Mouse (Mus musculus) skeletal muscle tissue, adult 2 months (tissue): Measurements from ENCODE around the gene Atf7ip.

Source experiments
- DNase-seq: peaks from one replicate; pipeline ENCODE4 v3.0.0-alpha.2; 2012; ENCODE audit warnings: low read depth, low spot score

Atf7ip gene

GRCm38 (mm10) chr6:136522658-136523057 lies 16.7 kb downstream of the Atf7ip start:
- no peak for DNase-seq

DNA sequence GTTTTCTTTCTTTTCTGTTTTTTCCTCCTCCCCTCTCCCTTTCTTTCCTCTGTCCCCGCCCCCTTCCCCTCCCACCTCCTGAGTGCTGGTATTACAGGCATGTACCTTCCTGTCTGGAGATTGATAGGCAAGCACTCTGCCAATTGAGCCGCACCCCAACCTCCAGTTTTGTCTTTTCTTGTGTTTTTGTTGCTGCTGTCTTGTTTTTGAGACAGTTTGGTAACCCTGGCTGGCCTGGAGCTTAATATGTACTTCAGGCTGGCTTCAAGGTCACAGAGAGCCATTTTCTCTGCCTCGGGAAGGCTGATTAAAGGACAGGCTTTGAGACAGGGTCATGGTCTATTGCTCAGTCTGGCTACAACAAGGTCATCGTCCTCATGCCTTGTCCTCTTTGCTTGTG lies 18.8 kb downstream of the Atf7ip start:
- DNase-seq: no peak

DNA sequence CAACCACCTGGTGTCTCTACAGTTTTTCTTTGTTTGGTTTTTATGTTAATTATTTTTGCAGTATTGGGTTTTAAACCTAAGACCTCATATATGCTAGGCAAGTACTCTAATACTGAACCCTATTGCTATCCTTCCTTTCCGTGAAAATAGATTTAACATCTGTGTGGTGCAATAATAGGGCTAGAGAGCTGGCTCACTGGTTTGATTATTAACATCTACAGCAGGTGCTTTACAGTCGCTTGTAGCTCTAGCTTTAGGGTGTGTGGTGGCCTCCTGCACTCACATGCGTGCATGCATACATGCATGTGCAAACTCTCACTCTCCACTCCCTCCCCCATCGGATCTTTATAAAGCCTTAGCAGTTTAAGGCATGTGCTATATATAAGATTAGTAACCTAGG lies 19.6 kb downstream of the Atf7ip start:
- no peak for DNase-seq

- DNase-seq: no peak
These were observed 23.2 kb downstream of the Atf7ip start for GRCm38 (mm10) chr6:136529156-136529555.

- peak; percentile 32 for DNase-seq
These were observed 25.8 kb downstream of the Atf7ip start for GRCm38 (mm10) chr6:136531792-136532230.

GRCm38 (mm10) chr6:136532535-136533291 lies 26.7 kb downstream of the Atf7ip start:
- DNase-seq: peak; percentile 74

GRCm38 (mm10) chr6:136533804-136534203 lies 27.8 kb downstream of the Atf7ip start:
- DNase-seq: no peak

GRCm38 (mm10) chr6:136534444-136534843 lies 28.5 kb downstream of the Atf7ip start:
- no peak for DNase-seq

DNA sequence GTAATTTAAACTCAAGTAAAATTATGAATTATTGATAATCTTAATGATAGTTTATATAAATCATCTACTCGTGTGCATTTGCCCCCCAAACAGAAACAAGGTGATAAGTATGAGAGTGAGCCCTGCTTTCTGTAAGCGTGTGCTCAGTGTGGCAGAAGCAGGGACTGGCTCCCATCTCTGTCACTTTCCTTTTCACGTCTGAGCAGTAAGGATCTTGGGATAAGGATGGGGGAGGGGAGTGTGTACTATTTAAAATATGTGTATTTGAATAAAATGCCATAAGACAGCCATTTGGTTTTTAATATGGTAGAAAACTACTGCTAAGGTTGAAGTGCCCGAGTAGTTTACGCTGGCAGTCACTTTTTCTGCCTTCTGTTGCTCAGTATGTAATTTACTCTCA lies 29.2 kb downstream of the Atf7ip start:
- no peak for DNase-seq

DNA sequence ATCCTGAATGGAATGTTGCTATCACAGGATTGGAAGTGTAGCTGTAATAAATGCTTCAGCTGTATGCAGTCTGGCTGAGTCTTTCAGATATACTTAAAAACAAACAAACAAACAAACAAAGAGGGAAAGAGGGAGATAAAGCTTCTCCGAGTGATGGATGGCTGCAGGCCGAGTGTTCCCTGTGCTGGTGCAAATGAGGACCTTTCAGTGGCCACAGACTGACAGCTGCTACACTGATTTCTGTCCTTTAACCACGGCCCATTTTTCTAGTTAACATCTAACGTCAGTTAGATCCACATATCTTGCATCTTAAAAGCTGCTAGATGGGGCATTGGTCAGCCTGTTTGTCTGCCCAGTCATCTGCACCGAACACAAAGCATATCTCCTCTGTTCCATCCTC lies 30.2 kb downstream of the Atf7ip start:
- no peak for DNase-seq

DNA sequence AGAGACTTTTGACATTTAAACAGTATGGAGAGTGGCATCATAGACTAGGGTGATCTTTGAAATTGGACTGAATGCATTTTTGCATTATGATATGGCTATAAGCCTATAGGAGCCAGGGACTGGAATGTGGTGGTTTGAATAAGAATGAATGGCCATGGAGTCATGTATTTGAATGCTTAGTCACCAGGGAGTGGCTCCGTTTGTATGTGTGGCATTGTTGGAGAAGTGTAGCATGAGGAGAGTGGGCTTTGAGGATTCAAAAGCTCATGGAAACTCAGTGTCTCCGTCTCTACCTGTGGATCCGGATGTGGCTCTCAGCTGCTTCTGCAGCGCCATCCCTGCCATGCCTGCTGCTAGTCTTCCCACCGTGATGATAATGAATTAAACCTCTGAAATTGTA lies 35.4 kb downstream of the Atf7ip start:
- DNase-seq: no peak

- no peak for DNase-seq
These were observed 36.1 kb downstream of the Atf7ip start for GRCm38 (mm10) chr6:136542105-136542504.

DNA sequence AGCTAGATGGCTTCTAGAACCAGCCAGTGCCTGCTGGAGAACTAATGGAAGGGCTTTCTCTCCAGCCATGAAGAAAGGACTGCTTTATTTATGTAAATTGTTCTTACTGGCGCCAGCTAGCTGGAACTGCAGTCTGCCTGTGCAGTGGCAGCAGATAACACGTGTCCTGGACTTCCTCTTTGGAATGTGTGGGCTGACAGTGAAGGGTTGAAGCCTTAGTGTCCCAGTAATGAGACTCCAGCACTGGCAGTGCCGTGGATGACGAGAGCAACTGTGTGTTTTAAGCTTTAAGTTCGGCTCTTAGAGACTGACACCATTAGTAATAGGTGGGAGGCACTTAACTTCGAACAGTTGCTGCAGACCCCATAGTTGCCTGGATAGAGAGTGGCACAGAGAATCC lies 37.2 kb downstream of the Atf7ip start:
- DNase-seq: peak; percentile 78

GRCm38 (mm10) chr6:136545284-136545870 lies 39.4 kb downstream of the Atf7ip start:
- no peak for DNase-seq

DNA sequence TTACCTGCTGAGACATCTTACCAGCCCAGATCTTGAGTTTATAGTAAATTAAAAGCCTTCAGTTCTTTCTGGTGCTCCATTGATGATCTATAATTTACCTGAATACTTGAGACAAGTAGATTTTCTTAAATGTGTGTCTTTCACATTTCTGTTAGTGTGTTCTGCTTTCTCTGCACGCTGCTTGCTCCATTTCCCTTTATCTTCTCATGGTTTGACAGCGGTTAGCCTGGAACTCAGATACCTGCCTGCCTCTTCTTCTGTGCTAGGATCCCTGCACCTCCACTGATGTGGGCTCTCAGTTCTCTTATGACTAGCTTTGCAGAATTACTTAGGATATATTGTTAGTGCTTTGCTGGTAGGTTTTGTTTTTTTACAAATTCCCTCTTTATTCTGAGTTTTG lies 40.3 kb downstream of the Atf7ip start:
- DNase-seq: no peak

DNA sequence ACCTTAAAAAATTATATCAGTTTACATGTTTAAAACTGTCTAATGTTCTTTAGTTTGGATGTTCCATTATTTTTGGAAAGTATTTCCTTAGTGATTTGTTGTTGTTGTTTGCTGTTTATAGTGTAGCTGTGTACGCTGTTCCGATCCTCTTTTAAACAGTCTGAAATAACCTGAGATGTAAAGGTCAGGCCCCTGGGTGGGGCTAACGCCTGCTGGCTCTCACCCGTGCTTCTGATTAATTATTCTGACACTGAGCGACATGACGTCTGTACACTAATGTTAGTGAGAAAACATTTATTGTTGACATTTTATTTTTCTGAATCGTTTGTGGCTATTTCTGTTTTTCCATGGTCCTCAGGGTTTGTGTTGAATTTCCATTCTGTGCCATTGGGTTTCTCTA lies 41.0 kb downstream of the Atf7ip start:
- DNase-seq: no peak

DNA sequence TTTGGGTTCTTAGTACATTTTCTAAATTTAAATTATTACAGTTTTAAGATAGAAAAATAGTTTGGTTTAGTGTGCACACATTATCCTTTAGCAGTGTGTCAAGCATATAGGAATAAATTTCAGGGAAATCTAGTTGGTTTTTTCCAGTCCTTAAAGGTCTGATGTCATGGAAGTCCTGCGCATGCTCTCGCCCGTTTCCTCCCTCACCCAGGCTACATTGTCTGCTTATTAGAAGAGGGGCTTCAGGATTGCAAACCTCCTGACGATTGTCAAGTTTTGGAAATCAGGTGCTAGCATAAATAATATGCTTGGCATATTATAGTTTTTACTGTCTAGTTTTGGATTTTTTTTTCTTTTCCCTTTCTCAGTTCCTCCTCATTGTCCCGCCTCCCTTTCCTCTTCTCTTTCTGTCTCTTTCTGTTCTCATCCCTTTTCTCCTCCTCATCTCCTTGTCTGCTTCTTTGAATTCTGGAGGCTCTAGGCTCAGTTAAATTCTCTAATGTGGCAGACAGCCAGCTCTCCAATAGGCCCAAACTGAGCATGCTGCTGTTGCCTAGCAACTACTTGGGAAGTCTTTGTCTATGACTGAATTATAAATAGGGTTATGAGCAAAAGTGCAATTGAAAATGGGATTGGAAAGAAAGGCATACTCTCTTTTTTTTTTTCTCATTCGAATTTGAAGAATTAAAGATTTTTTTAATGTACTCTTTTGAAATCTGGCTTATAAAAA lies 42.2 kb downstream of the Atf7ip start:
- DNase-seq: peak; percentile 74

GRCm38 (mm10) chr6:136548796-136549195 lies 42.8 kb downstream of the Atf7ip start:
- DNase-seq: no peak

DNA sequence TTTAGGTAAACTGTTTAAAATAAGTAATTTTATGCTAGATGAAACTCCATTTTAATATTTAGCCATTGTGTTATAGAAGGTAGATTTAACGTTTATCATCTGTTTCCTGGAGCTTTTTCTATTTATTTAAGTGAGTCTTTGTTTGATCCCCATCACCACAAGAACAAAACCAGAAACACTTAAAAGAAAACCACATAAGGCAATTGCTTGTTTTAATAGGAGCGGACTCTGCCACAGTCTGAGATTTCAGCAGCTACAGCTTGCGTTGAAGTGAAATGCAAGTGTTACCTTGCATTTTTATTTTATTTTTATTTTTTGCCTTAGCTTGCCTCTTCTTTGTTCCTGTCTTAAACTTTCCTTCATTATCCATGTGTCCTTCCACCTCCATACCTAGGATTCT lies 43.6 kb downstream of the Atf7ip start:
- DNase-seq: no peak

GRCm38 (mm10) chr6:136550596-136551304 lies 44.8 kb downstream of the Atf7ip start:
- peak; percentile 63 for DNase-seq

DNA sequence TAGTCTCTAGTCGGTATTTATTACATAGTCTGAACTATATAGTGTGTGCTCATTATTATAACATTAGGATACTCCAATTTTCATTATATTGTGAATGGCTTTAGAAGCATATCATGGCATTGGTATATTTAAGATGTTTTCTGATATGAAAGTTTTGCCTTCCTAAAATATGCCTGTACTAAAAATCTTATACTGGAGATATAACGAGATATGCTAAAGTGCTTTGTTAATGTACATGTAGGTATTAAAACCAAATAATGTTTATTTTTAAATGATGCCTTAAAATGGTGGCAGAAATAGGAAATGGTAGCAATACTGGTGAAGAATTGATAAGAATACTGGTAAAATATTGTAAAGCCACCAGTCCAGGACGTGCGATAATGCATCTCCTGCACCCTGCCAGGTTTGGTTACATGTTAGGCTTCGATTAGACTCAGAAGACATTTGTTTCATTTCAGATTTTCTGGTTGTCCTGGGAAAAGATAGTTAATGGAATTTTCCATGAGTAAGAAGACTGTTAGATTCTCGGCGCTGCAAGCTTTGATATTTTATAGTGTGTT lies 45.7 kb downstream of the Atf7ip start:
- no peak for DNase-seq

GRCm38 (mm10) chr6:136553156-136553555 lies 47.2 kb downstream of the Atf7ip start:
- DNase-seq: no peak
